Mouse (Mus musculus): Measurements from ENCODE around the gene Unc5a. TPM values are rescaled to one million over a fixed set of nuclear protein-coding genes. Genes with fewer than 3 reads are reported as not detected.

The Unc5a gene
- total and polyA plus RNA-seq, 3 experiments: not detected

DNA sequence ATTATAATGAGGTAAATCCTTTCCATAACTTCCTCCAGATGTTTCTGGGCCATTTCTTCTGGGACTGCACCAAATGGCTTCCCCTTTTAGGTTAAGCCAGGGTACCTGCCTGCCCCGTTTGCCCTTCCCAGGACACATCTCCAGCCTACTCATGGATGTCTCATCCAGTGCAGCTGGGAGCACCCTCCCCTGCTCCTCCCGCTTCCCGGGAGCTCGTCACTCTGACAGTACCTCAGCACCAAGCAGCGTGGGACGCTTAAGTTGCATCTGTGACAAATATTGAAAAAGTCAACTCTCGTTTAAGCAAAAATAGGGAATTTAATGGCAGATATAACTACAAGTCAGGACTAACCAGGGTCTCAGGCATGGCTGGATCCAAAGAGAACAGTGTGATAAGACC lies 8.1 kb downstream of the Unc5a start:
- no peak overlapping the region for H3K9ac ChIP-seq (ENCODE audit: control insufficient read depth, low read depth, low read length, poor library complexity, severe bottlenecking)
- H3K9me3 ChIP-seq (replicated peaks; ENCODE audit: insufficient read depth, low read length): no peaks in the 10 kb centered on the region
- no peak overlapping the region for H3K4me3 ChIP-seq (ENCODE audit: control insufficient read depth in 1 of 2, insufficient read depth in 1 of 2, low read depth in 2 of 2, low read length in 2 of 2)
- DNase-seq (ENCODE audit: low read depth, low spot score): no peak
- H3K27me3 ChIP-seq (ENCODE audit: control insufficient read depth in 1 of 2, insufficient read depth in 2 of 2, low read length in 2 of 2): no peaks in the 10 kb centered on the region
- H3K4me1 ChIP-seq (ENCODE audit: control insufficient read depth in 1 of 2, insufficient read depth in 2 of 2, low read length in 2 of 2): no peaks in the 10 kb centered on the region
- TF ChIP-seq EP300 (IDR thresholded peaks at IDR 0.05; ENCODE audit: low read depth in 1 of 2, low read length in 2 of 2): no peak
- TF ChIP-seq MXI1 (IDR thresholded peaks at IDR 0.05; ENCODE audit: low read depth, low read length): no peak
- no peak for TF ChIP-seq ETS1 (IDR thresholded peaks at IDR 0.05; ENCODE audit: low read depth, low read length)
- TF ChIP-seq MAZ (IDR thresholded peaks at IDR 0.05; ENCODE audit: low read depth, low read length): no peak
- no peak for TF ChIP-seq CHD2 (IDR thresholded peaks at IDR 0.05; ENCODE audit: low read length)
- TF ChIP-seq UBTF (IDR thresholded peaks at IDR 0.05; ENCODE audit: borderline replicate concordance, insufficient read depth, low read depth, low read length): no peak
- no peak for TF ChIP-seq ELF1 (IDR thresholded peaks at IDR 0.05; ENCODE audit: low read depth, low read length)
- TF ChIP-seq RAD21 (IDR thresholded peaks at IDR 0.05; ENCODE audit: low read depth, low read length): no peak
- no peak for TF ChIP-seq GATA1 (IDR thresholded peaks at IDR 0.05; ENCODE audit: low read depth, low read length)
- no peak for TF ChIP-seq E2F4 (IDR thresholded peaks at IDR 0.05; ENCODE audit: borderline replicate concordance, low read depth, low read length)
- TF ChIP-seq TAL1 (IDR thresholded peaks at IDR 0.05; ENCODE audit: low read length): no peak
- no peak for TF ChIP-seq SIN3A (IDR thresholded peaks at IDR 0.05; ENCODE audit: low read length)
- TF ChIP-seq ZNF384 (IDR thresholded peaks at IDR 0.05; ENCODE audit: low read depth, low read length): no peak
- TF ChIP-seq RCOR1 (IDR thresholded peaks at IDR 0.05; ENCODE audit: low read depth, low read length): no peak
- TF ChIP-seq POLR2AphosphoS5 (IDR thresholded peaks at IDR 0.05; ENCODE audit: borderline replicate concordance, low read depth, low read length): no peak
- no peak for TF ChIP-seq HCFC1 (IDR thresholded peaks at IDR 0.05; ENCODE audit: low read depth, low read length)
- no peak for TF ChIP-seq CTCF (IDR thresholded peaks at IDR 0.05 in 2 of 3, conservative IDR thresholded peaks at IDR 0.05 in 1 of 3; ENCODE audit: control insufficient read depth in 1 of 3, insufficient read depth in 1 of 3, low read depth in 2 of 3, low read length in 3 of 3, poor library complexity in 1 of 3, severe bottlenecking in 1 of 3)
- no peak for TF ChIP-seq NELFE (IDR thresholded peaks at IDR 0.05; ENCODE audit: low read depth, low read length)
- TF ChIP-seq ZMIZ1 (IDR thresholded peaks at IDR 0.05; ENCODE audit: low read depth, low read length): no peak
- no peaks in the 10 kb centered on the region for H3K36me3 ChIP-seq (ENCODE audit: control insufficient read depth in 1 of 2, insufficient read depth in 2 of 2, low read length in 2 of 2)
- no peaks in the 10 kb centered on the region for H3K79me2 ChIP-seq (ENCODE audit: control insufficient read depth, insufficient read depth, low read length, poor library complexity)
- no peak overlapping the region for H3K27ac ChIP-seq (ENCODE audit: control insufficient read depth, low read depth, low read length)

DNA sequence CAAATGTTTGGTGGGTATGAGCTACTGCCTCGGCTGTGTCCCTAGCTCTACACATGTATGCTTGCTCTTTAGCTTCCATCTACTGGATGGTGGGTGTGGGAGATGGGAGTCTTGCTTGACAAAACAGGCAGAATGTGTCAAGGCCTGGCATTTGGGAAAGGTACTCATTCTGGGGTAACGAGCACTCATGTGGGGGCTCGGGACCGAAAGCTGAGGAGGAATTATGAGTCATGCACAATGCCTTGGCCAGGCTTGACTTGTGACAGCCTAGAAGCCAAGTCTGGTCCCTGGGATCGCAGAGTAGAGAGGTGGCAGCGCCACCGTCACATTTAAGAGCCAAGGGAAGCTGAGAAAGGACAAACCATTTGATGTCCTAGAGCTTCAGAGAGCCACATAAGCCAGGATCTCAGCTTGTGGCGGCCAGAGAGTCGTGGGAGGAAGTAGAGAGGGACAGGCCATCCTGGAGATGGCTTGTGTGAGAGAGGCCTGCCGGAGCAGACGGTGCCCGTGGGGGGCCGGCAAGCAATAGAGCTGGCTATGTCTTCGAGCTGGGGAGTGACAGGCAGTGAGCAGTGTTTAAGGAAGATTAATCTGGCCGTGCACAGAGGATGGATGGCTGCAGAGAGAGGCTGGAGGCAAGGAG lies 10.0 kb downstream of the Unc5a start:
- TF ChIP-seq EP300 (IDR thresholded peaks at IDR 0.05; ENCODE audit: low read depth in 1 of 2, low read length in 2 of 2) (no peak), NRF1 (IDR thresholded peaks at IDR 0.05; ENCODE audit: insufficient read depth, low read depth, low read length, poor library complexity, severe bottlenecking) (no peak), POLR2AphosphoS5 (IDR thresholded peaks at IDR 0.05; ENCODE audit: borderline replicate concordance, low read depth, low read length) (no peak), TBP (IDR thresholded peaks at IDR 0.05; ENCODE audit: low read depth, low read length) (no peak), NELFE (IDR thresholded peaks at IDR 0.05; ENCODE audit: low read depth, low read length) (no peak), MAFK (IDR thresholded peaks at IDR 0.05; ENCODE audit: borderline replicate concordance, low read depth, low read length) (no peak), MAZ (IDR thresholded peaks at IDR 0.05; ENCODE audit: low read depth, low read length) (no peak), MAX (IDR thresholded peaks at IDR 0.05; ENCODE audit: low read length) (no peak), RCOR1 (IDR thresholded peaks at IDR 0.05; ENCODE audit: low read depth, low read length) (no peak), ETS1 (IDR thresholded peaks at IDR 0.05; ENCODE audit: low read depth, low read length) (no peak), CTCF (IDR thresholded peaks at IDR 0.05 in 2 of 3, conservative IDR thresholded peaks at IDR 0.05 in 1 of 3; ENCODE audit: control insufficient read depth in 1 of 3, insufficient read depth in 1 of 3, low read depth in 2 of 3, low read length in 3 of 3, poor library complexity in 1 of 3, severe bottlenecking in 1 of 3) (no peak)

More for the DNA sequence above, 10.0 kb downstream of the Unc5a start:
- DNase-seq (ENCODE audit: low read depth, low spot score): no peak
- Histone ChIP-seq H3K9me3 (replicated peaks; ENCODE audit: insufficient read depth, low read length) (no peaks in the 10 kb centered on the region), H3K27ac (ENCODE audit: control insufficient read depth, low read depth, low read length) (no peak overlapping the region), H3K4me1 (ENCODE audit: control insufficient read depth in 1 of 2, insufficient read depth in 2 of 2, low read length in 2 of 2) (no peaks in the 10 kb centered on the region), H3K27me3 (ENCODE audit: control insufficient read depth in 1 of 2, insufficient read depth in 2 of 2, low read length in 2 of 2) (no peaks in the 10 kb centered on the region), H3K79me2 (ENCODE audit: control insufficient read depth, insufficient read depth, low read length, poor library complexity) (no peaks in the 10 kb centered on the region), H3K36me3 (ENCODE audit: control insufficient read depth in 1 of 2, insufficient read depth in 2 of 2, low read length in 2 of 2) (no peaks in the 10 kb centered on the region), H3K9ac (ENCODE audit: control insufficient read depth, low read depth, low read length, poor library complexity, severe bottlenecking) (no peak overlapping the region), H3K4me3 (ENCODE audit: control insufficient read depth in 1 of 2, insufficient read depth in 1 of 2, low read depth in 2 of 2, low read length in 2 of 2) (no peak overlapping the region)
